In the genomic region with DNA sequence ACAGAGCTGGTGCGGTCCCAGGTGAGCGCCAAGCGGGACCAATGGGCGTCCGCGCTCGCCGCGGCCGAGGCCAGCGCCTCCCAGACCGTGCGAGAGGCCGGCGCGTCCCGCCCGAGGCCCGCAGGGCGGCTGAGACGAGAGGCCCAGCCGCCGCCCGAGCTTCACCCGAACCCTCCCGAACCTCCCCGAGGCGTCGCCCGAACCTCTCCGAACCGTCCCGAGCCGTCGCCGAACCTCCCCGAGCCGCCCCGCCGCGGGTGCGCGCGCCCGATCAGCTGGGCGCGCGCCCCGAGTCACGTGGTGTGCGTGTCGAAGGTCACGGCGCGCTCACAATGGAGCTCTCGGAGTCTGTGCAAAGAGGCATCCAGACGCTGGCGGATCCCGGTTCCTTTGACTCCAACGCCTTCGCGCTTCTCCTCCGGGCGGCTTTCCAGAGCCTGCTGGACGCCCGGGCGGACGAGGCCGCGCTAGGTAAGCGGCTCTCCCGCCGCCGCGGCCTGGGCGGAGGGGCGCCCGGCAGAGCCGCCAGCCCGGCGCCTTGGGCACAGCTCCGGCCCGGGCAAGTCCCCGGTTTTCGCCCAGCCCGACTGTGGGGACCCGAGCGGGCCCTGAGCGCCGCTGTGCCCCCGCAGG, we compare ENCODE assay signal across 8 mouse cellular contexts. TPM values are rescaled to one million over a fixed set of nuclear protein-coding genes. Genes with fewer than 3 reads are reported as not detected.
DNase-seq lines count a peak whose midpoint lies in the region; ATAC-seq lines count a peak whose summit lies in the region.

A gene (plus strand): TSS at position 252 of the 633 bp plus-strand sequence.

- H3K27ac ChIP-seq in intestine, embryonic 15.5 days = peak within 1 kb of the TSS; percentile 98
- H3K27ac ChIP-seq in midbrain, embryonic 10.5 days (replicated peaks) = peak within 1 kb of the TSS; percentile 99

- H3K9ac ChIP-seq in intestine, embryonic 15.5 days = peak within 1 kb of the TSS; percentile 97

- peak; percentile 98 for DNase-seq in adrenal gland, adult 18-20 months (ENCODE audit: low spot score in 2 of 2)
- DNase-seq in embryo, embryonic 11 days = peak; percentile 94
- peak; percentile 94 to 97 for DNase-seq in gastrocnemius, postnatal 36 days
- DNase-seq in left cerebral cortex, postnatal 36 days (ENCODE audit: low spot score in 2 of 2) = peak; percentile 97
- DNase-seq in midbrain, embryonic 10.5 days (ENCODE audit: low spot score) = peak; percentile 94
- peak; percentile 91 for DNase-seq in right cerebral cortex, postnatal 36 days (ENCODE audit: low spot score in 2 of 2)
- DNase-seq in urinary bladder, postnatal 4 days (ENCODE audit: low spot score in 2 of 2) = peak; percentile 95 to 97

- WGBS in intestine, embryonic 15.5 days = under 1% methylated on average over 90 of the region's 91 CpGs
- under 1% methylated on average over 91 of the region's 91 CpGs for WGBS in midbrain, embryonic 10.5 days

- intact Hi-C loops in gastrocnemius, postnatal 36 days (cut with DNase I) = loop anchor here (5.0 to 10.0 kb wide), 3 partner anchors 85 to 647 kb away; no protein-coding TSS in a partner anchor
- intact Hi-C loops in left cerebral cortex, postnatal 36 days (cut with DNase I) = loop anchor here (5.0 to 10.0 kb wide), 3 partner anchors 85 to 647 kb away; no protein-coding TSS in a partner anchor

- H3K4me1 ChIP-seq in intestine, embryonic 15.5 days (replicated peaks) = no peaks in the 10 kb centered on the region
- peaks cover 32% of the 10 kb centered on the region for H3K4me1 ChIP-seq in midbrain, embryonic 10.5 days

- H3K9me3 ChIP-seq in intestine, embryonic 15.5 days = no peaks in the 10 kb centered on the region
- H3K9me3 ChIP-seq in midbrain, embryonic 10.5 days (replicated peaks) = no peaks in the 10 kb centered on the region

- H3K36me3 ChIP-seq in intestine, embryonic 15.5 days = no peaks in the 10 kb centered on the region
- H3K36me3 ChIP-seq in midbrain, embryonic 10.5 days = no peaks in the 10 kb centered on the region

- no peaks in the 10 kb centered on the region for H3K27me3 ChIP-seq in intestine, embryonic 15.5 days (replicated peaks)
- peaks cover 66% of the 10 kb centered on the region for H3K27me3 ChIP-seq in midbrain, embryonic 10.5 days (ENCODE audit: low read depth, poor library complexity, severe bottlenecking)

- ATAC-seq in intestine, embryonic 15.5 days = peak; percentile 92

- peak within 1 kb of the TSS; percentile 85 for H3K4me2 ChIP-seq in intestine, embryonic 15.5 days (replicated peaks)

- peak within 1 kb of the TSS; percentile 91 for H3K4me3 ChIP-seq in intestine, embryonic 15.5 days (replicated peaks)
- H3K4me3 ChIP-seq in midbrain, embryonic 10.5 days = peak within 1 kb of the TSS; percentile 81

RNA-seq across cellular contexts. Expression of the gene that starts here (rescaled TPM):
- total RNA-seq in adrenal gland, adult 18-20 months (2021) = 100 to 1,000 TPM; 105 to 112 TPM
- 10 to 100 TPM; 85.1 to 91.1 TPM for total RNA-seq in gastrocnemius, postnatal 36 days (2021)
- 217 and 235 TPM in 2 replicates for polyA plus RNA-seq in intestine, embryonic 15.5 days (2015; fragmentation: Nextera tagmentation; extraction: Ambion mirVana)
- 10 to 100 TPM; 80.4 to 86.4 TPM for total RNA-seq in left cerebral cortex, postnatal 36 days (2021)
- polyA plus RNA-seq in midbrain, embryonic 10.5 days (2016; fragmentation: Nextera tagmentation; extraction: Ambion mirVana) = 82.0 and 101 TPM in 2 replicates

Comparison
In these comparisons a context has a peak if more than half of its experiments do, and no peak if none do; other contexts are left out.
1. Peak in every context shown above with its lines: DNase-seq, ATAC-seq, H3K4me3 ChIP-seq and H3K27ac ChIP-seq.